Mouse (Mus musculus) forebrain, postnatal 0 days (tissue): ENCODE measurements around the gene Card9. TPM values are rescaled to one million over a fixed set of nuclear protein-coding genes. Genes with fewer than 3 reads are reported as not detected.
A peak's percentile ranks its signal among the peaks of the same experiment; 100 is the strongest.

Experiments
- ATAC-seq: fragments of 200-750 bp; cut with Nextera tagmentation; 2 replicates; pipeline ENCODE4 v1.8.0; 2017; ENCODE audit warnings: mild to moderate bottlenecking, moderate library complexity
- DNase-seq: peaks from one replicate; pipeline ENCODE4 v3.0.0-alpha.2; 2015
- H3K27ac ChIP-seq: fragments of 300-500 bp; sonication (generic); 2 replicates; pipeline ENCODE4 v1.5.1; 2014; ENCODE audit warnings: low read depth, mild to moderate bottlenecking, antibody characterized with exemption, low read length, moderate library complexity, mixed read lengths
- H3K27me3 ChIP-seq: fragments of 300-500 bp; sonication (generic); 2 replicates; pipeline ENCODE4 v1.6.1; 2014; ENCODE audit warnings: mild to moderate bottlenecking, low read length, mixed read lengths; ENCODE audit not compliant: insufficient read depth
- H3K36me3 ChIP-seq: fragments of 300-500 bp; sonication (generic); 2 replicates; pipeline ENCODE4 v1.6.1; 2014; ENCODE audit warnings: mild to moderate bottlenecking, moderate library complexity; ENCODE audit not compliant: insufficient read depth
- H3K4me1 ChIP-seq: fragments of 300-500 bp; sonication (generic); 2 replicates; pipeline ENCODE4 v1.6.1; 2014; ENCODE audit warnings: antibody characterized with exemption; ENCODE audit not compliant: insufficient read depth
- H3K4me2 ChIP-seq: fragments of 300-500 bp; sonication (generic); 2 replicates; pipeline ENCODE4 v1.6.1; 2014; ENCODE audit warnings: low read depth, mild to moderate bottlenecking, moderate library complexity
- H3K4me3 ChIP-seq: fragments of 300-500 bp; sonication (generic); 2 replicates; pipeline ENCODE4 v1.5.1; 2014; ENCODE audit warnings: low read depth, low read length, mixed read lengths
- H3K9ac ChIP-seq: fragments of 300-500 bp; sonication (generic); 2 replicates; pipeline ENCODE4 v1.6.1; 2014; ENCODE audit warnings: mild to moderate bottlenecking
- H3K9me3 ChIP-seq: fragments of 300-500 bp; sonication (generic); 2 replicates; pipeline ENCODE4 v1.6.1; 2016; ENCODE audit warnings: low read length
- CTCF ChIP-seq: sonication (generic); IDR thresholded peaks from 2 replicates; pipeline ENCODE4 v1.5.1; 2016; ENCODE audit warnings: antibody characterized with exemption, control low read depth, low read depth
- WGBS: fragments of 180-500 bp; shearing (Covaris S2); extraction: QIAGEN DNeasy Blood & Tissue Kit; methylation state at CpG from one replicate; pipeline ENCODE4 v1.1.7; 2014; 5-methylcytosine and 5-hydroxymethylcytosine counted together
- polyA plus RNA-seq: library from polyadenylated mRNA; unstranded; fragments of >200 nt; fragmentation: Nextera tagmentation; extraction: Ambion mirVana; gene quantifications from 2 replicates; pipeline ENCODE4 v1.2.1, GENCODE M21; 2015
- total RNA-seq: library from RNA; depleted of rRNA; stranded (reverse); fragments of >200 nt; gene quantifications from 2 replicates; pipeline ENCODE4 v1.2.3, GENCODE M21; 2014

Card9 gene
- total and polyA plus RNA-seq, 2 experiments from 2014 or later = 1.8 to 4.0 TPM

GRCm38 (mm10) chr2:26329402-26329801 is 31.3 kb downstream of the Card9 start:
- Histone ChIP-seq H3K4me3 (no peak overlapping the region), H3K4me2 (no peak overlapping the region), H3K9me3 (no peaks in the 10 kb centered on the region), H3K27ac (no peak overlapping the region), H3K9ac (no peak overlapping the region), H3K4me1 (no peaks in the 10 kb centered on the region), H3K36me3 (peaks cover 74% of the 10 kb centered on the region), H3K27me3 (no peaks in the 10 kb centered on the region)
- WGBS = 54% methylated on average over 8 of the region's 8 CpGs
- ATAC-seq = peak; percentile 36
- TF ChIP-seq CTCF = no peak
- no peak for DNase-seq

DNA sequence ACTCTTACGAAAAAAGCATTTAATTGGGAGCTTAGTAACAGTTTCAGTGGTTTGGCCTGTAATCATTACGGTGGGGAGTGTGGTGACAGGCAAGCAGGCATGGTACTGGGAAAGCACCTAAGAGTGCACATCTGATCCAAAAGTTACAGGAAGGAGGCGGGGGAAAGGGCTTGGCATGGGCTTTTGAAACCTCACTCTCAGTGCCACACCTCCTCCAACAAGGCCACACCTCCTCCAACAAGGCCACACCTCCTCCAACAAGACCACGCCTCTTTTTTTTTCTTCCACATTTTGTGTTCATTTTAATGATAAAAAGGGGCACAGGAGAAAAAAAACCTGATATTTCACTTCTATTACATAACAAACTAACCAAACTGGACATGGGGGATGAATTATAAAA is 32.9 kb downstream of the Card9 start:
- Histone ChIP-seq H3K9me3 (no peaks in the 10 kb centered on the region), H3K4me3 (no peak overlapping the region), H3K27me3 (no peaks in the 10 kb centered on the region), H3K27ac (no peak overlapping the region), H3K36me3 (peaks cover 88% of the 10 kb centered on the region), H3K4me2 (no peak overlapping the region), H3K4me1 (no peaks in the 10 kb centered on the region), H3K9ac (no peak overlapping the region)
- DNase-seq = no peak
- no peak for ATAC-seq
- 87% methylated on average over 4 of the region's 4 CpGs for WGBS
- no peak for TF ChIP-seq CTCF

DNA sequence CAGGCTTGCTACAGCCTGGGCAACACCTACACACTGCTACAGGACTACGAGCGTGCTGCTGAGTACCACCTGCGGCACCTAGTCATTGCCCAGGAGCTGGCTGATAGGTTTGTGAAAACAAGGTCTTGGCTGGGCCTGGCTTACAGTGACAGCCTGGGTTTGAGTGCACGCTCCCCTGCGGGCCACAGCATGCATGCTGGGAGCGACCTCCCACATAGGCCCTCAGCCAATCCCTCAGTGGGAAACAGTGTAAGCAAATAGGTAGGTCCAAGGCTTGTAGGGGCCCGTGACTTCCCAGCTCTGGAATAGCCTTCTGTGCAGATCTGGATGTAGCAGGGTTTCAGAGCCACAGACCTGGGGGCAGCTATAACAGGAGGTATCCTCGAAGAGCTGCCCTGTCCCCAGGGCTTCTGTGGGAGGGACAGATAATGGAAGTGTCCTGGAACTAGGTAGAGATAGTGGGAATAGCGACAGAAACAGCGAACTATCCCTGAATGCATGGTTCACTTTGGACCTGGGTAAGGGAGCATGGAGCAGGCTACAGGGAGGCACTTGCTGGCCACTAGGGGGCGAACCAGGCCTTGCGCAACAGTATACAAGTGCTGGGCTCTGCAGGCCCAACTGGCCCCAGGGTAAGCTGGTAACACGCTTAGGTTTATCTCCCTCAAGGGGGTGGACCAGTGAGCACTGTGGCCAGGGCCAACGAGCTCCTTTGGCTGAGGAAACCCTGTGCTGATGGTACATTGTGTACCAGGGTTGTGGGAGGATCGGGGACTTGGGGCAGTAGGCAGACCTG is 35.1 kb downstream of the Card9 start:
- WGBS = 67% methylated on average over 15 of the region's 15 CpGs
- H3K4me3 ChIP-seq = no peak overlapping the region

DNA sequence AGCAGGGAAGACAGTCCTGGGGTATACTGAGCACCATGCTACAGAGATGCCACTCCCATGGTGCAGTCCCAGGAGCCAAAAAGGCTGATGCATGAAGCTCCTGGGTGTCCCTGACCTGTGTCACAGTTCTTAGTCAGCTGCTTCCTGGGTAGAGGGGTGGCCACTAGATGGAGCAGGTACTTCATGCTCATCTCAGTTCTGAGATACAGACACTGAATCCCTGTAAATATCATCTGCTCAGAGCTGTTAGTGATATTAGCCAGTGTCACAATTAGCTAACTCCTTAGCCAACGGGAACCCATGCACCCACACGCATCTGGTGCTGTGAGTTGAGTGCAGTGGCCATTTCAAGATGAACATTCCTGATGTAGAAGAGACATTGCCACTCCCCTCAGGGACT is 35.8 kb downstream of the Card9 start:
- Histone ChIP-seq H3K27me3 (no peaks in the 10 kb centered on the region), H3K4me3 (no peak overlapping the region), H3K4me2 (no peak overlapping the region), H3K9me3 (no peaks in the 10 kb centered on the region), H3K36me3 (peaks cover 67% of the 10 kb centered on the region), H3K27ac (no peak overlapping the region), H3K9ac (no peak overlapping the region), H3K4me1 (no peaks in the 10 kb centered on the region)
- 86% methylated on average over 2 of the region's 2 CpGs for WGBS
- DNase-seq (no peak), ATAC-seq (peak; percentile 40; the same call in 1 of the 2 replicates)
- TF ChIP-seq CTCF = peak; percentile 61

More for the DNA sequence above, 35.1 kb downstream of the Card9 start:
- Histone ChIP-seq H3K27ac (no peak overlapping the region), H3K9ac (no peak overlapping the region), H3K36me3 (peaks cover 73% of the 10 kb centered on the region), H3K27me3 (no peaks in the 10 kb centered on the region), H3K4me2 (no peak overlapping the region), H3K4me1 (no peaks in the 10 kb centered on the region), H3K9me3 (no peaks in the 10 kb centered on the region)
- DNase-seq = peak; percentile 62
- TF ChIP-seq CTCF = peak; percentile 92
- peak; percentile 81 for ATAC-seq

GRCm38 (mm10) chr2:26323589-26324325 is 37.0 kb downstream of the Card9 start:
- H3K4me2 ChIP-seq = no peak overlapping the region
- H3K9me3 ChIP-seq = no peaks in the 10 kb centered on the region
- H3K4me3 ChIP-seq = no peak overlapping the region
- H3K9ac ChIP-seq = no peak overlapping the region
- no peaks in the 10 kb centered on the region for H3K27me3 ChIP-seq
- DNase-seq = no peak
- WGBS = 94% methylated on average over 13 of the region's 13 CpGs
- H3K36me3 ChIP-seq = peaks cover 59% of the 10 kb centered on the region
- H3K4me1 ChIP-seq = peaks cover 3% of the 10 kb centered on the region; the same call in 1 of the 2 replicates
- TF ChIP-seq CTCF = no peak
- no peak for ATAC-seq
- no peak overlapping the region for H3K27ac ChIP-seq

- Histone ChIP-seq H3K27me3 (no peaks in the 10 kb centered on the region), H3K36me3 (peaks cover 35% of the 10 kb centered on the region), H3K9me3 (no peaks in the 10 kb centered on the region), H3K4me2 (no peak overlapping the region), H3K4me3 (no peak overlapping the region), H3K27ac (no peak overlapping the region), H3K4me1 (peaks cover 24% of the 10 kb centered on the region), H3K9ac (peak overlapping the region; percentile 18; the same call in 1 of the 2 replicates)
- ATAC-seq (no peak), DNase-seq (no peak)
- 80% methylated on average over 14 of the region's 14 CpGs for WGBS
- no peak for TF ChIP-seq CTCF
These were observed 40.2 kb downstream of the Card9 start for GRCm38 (mm10) chr2:26320245-26321185.
